Mouse (Mus musculus): Measurements from ENCODE around the gene Gls2.
"Not testable (repeated sequence)": the region's sequence is repeated elsewhere in the genome, so short reads cannot be mapped to it uniquely, and the experiment has no call there.

Gls2 gene

GRCm38 (mm10) chr10:128194551-128195461 lies 549 bp downstream of the Gls2 start:
- DNase-seq (ENCODE audit: low read depth, low spot score): no peak

DNA sequence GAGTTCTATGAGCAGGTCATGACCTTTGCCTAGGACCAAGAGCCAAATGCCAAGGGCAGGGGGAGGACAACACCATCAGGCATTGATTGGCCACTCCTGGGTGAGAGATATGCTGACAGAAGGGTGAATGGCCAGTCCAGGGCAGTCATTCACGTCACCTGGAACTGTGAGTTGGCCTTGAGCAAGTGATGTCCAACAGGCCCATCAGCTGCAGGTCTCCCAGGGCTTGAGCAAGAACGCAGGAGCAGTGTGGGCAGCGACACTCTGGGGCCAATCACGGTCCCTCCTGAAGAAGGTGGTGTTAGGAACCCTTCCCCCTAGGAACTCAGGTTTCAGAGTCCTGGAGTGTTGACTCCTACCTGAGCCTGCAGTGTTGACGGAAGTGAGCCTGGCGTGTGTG lies 7.6 kb downstream of the Gls2 start:
- no peak for DNase-seq (ENCODE audit: low read depth, low spot score)

DNA sequence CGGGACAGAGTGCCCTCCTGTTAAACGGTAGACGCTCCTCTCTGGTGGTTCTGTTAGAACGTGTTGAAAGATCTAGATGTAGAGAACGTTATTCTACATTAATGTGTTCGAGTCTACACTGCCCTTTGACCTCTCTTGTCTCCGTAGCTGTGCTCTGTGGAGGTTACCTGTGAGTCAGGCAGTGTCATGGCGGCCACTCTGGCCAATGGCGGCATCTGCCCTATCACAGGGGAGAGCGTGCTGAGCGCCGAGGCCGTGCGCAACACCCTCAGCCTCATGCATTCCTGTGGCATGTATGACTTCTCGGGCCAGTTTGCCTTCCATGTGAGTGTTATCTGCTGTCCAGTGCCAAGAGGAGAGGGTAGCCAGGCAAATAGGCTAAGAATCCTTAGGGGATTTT lies 10.7 kb downstream of the Gls2 start:
- DNase-seq (ENCODE audit: low read depth, low spot score): no peak

DNA sequence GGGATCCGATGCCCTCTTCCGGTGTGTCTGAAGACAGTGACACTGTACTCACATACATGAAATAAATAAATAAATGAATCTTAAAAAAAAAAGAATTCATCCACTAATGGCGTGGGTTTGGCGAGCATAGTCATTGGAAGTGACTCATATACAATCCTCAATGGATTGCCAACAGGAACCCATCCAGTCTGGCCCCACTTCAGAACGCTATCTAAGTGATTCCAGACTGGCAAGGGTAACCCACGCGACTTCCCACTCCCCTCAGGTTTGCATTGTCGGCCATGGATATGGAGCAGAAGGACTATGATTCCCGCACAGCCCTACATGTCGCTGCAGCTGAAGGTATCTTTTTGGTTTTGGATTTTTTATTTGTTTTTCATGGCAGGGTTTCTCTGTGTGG lies 14.1 kb downstream of the Gls2 start:
- DNase-seq (ENCODE audit: low read depth, low spot score): no peak

DNA sequence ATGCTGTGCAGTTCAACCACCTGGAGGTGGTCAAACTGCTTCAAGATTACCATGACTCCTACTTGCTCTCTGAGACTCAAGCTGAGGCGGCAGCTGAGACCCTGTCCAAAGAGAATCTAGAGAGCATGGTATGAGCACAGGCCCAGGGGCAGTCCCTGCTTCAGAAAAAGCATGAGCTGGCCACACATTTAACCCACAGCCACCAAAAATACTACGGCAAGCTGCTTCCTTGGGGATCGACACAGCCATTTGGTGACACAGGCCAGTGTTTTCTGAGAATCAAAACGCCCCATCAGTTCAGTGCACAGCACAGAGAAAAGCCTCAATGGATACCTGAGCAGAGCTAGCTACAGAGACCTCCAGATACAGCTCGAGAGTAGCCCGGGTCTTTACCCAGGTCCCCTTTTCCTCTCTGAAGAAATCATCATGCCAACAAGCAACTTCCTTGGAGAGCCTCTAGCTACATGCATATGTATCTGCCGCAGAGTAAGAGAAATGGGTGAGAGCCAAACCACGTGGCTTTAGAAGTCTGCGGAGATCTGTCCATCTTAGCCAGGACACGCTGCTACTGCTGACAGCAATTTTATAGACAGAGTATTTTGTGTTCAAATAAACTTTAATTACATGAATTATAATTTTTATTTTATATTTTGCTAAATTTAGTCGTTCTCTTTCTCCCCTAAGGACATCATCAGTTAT lies 15.2 kb downstream of the Gls2 start:
- DNase-seq (ENCODE audit: low read depth, low spot score): no peak

DNA sequence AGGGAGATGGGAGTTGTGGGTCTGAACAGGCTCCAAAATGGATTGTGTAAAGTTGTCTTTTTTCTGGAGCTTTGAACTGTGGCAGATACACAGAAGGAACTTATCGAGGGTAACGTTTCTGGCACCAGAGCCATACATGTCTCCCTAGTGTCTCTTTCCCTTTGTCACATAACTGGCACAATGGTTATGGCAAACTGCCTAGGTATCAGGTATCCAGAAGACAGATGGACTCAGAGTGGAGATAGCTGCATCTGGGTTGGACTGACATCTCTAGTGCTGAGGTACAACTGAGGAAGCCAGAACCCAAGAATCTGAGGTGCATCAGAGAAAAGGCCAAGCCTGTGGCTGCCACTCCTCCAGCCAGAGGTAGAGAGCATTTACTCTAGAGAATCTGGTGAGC lies 15.9 kb downstream of the Gls2 start:
- no peak for DNase-seq (ENCODE audit: low read depth, low spot score)

- DNase-seq (ENCODE audit: low read depth, low spot score): no peak
These were observed 16.7 kb downstream of the Gls2 start for GRCm38 (mm10) chr10:128210954-128211353.

GRCm38 (mm10) chr10:128211390-128212108 lies 17.3 kb downstream of the Gls2 start, which contains the start of gene Spryd4:
Spryd4 (minus strand) TSS chr10:128211807.
- peak; percentile 84 for DNase-seq (ENCODE audit: low read depth, low spot score)

- no peak for DNase-seq (ENCODE audit: low read depth, low spot score)
These were observed 17.9 kb downstream of the Gls2 start for GRCm38 (mm10) chr10:128212148-128212547.

DNA sequence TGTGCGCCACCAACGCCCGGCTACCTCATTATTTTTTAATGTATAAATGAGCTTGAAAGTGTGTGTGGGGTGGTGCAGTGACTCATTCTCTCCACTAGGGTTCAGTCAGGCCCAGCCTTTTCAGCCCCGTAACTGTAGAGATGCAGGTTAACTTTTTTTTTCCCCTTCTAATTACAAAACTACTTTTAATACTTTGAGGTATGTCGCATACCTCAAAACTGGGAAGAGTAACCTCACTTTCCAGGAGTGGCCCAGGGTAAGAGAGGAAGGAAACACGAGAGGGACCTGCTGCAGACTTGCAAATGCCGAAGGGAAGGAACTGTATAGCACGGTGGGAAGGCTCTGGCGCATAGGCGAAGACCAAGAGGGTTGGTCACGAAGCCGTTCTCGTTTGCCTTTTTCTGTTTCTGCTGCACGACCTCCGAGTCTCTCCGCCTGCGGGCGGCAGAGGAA lies 18.6 kb downstream of the Gls2 start:
- no peak for DNase-seq (ENCODE audit: low read depth, low spot score)

- not testable (repeated sequence) for DNase-seq (ENCODE audit: low read depth, low spot score)
These were observed 19.9 kb downstream of the Gls2 start for GRCm38 (mm10) chr10:128214112-128214511.

DNA sequence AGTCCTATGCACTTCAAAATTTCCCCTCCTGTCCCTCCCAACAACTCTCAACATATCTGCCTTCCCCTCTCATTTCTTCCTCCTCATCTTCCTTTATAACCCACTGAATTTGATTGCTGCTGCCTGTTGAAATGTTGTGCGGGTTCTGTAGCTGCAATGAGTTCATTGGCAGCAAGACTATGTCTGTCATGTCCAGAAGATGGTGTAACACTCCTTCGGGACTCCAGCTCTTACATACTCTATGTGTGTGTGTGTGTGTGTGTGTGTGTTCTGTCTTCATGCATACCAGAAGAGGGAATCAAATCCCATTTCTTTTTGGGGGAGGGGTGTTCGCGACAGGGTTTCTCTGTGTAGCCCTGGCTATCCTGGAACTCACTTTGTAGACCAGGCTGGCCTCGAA lies 20.7 kb downstream of the Gls2 start:
- no peak for DNase-seq (ENCODE audit: low read depth, low spot score)

DNA sequence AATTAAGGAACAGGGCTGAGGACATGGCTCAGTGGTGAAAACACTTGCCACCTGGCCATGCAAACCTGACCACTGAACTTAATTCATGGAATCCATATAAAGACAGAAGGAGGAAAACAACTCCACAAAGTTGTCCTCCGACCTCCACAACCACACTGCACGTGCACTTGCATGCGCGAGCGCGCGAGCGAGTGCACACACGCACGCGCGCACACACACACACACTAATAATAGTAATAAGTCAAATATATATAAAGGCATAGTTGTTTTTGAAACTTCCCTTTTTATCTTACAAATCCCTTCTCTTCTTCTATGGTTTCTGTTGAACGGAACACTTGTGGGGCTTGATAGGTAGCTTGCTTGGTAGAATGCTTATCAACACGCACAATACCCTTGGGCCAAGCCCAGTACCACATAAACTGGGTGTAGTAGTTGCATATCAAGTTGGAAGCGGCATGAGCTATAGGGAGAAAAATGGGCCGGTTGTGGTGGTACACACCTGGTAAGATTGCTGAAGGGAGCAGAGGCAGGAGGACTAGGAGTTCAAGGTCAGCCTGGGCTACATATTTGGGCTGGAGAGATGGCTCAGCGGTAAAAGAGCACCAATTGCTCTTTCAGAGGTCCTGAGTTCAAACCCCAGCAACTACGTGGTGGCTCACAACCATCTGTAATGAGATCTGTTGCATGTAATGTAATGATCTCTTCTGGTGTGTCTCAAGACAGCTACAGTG lies 24.3 kb downstream of the Gls2 start:
- no peak for DNase-seq (ENCODE audit: low read depth, low spot score)

- no peak for DNase-seq (ENCODE audit: low read depth, low spot score)
These were observed 27.5 kb downstream of the Gls2 start for GRCm38 (mm10) chr10:128221533-128222286.

GRCm38 (mm10) chr10:128225064-128225463 lies 30.8 kb downstream of the Gls2 start:
- DNase-seq (ENCODE audit: low read depth, low spot score): no peak

DNA sequence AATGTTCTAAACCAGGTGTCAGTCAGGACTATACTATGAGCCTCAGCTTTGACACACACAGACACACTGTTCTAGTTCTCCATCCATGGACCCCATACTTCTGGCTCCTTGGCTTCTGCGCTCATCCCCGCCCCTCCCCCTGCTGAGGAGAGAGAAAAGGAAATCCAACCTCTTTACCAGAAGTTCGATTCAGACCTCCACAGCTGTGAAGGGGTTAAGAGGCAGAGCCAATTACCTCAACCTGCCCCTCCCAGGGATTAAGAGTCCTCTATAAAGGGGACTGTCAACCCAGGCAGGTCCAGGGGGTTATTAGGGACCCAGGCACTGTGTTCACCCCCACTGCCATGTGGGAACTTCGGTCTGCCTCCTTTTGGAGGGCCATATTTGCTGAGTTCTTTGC lies 31.3 kb downstream of the Gls2 start, which contains the start of gene Mip:
TSS of gene Mip (plus strand) at position 301 of the 400 bp plus-strand sequence.
- no peak for DNase-seq (ENCODE audit: low read depth, low spot score)

GRCm38 (mm10) chr10:128227592-128227991 lies 33.3 kb downstream of the Gls2 start:
- DNase-seq (ENCODE audit: low read depth, low spot score): no peak

GRCm38 (mm10) chr10:128228009-128228408 lies 33.8 kb downstream of the Gls2 start:
- DNase-seq (ENCODE audit: low read depth, low spot score): no peak

GRCm38 (mm10) chr10:128230582-128230981 lies 36.3 kb downstream of the Gls2 start:
- DNase-seq (ENCODE audit: low read depth, low spot score): no peak

DNA sequence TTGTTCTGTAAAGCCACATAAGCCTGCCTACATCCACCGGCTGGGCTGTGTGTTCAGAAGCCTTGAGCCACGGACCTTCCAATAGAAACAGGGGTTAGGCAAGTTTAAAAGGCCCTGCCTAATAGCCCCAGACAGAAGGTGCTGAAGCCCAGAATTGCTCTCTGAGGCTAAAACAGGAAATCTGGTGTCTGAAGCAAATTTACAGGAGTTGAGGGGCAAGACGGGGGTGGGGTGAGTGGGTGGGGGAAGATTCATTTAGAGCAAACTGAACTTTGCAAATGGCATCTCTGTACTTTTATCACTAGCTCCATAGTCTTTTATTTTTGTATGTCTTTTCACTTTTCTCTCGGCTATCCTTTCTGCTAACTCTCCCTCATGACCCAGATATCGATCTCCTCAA lies 36.9 kb downstream of the Gls2 start:
- DNase-seq (ENCODE audit: low read depth, low spot score): no peak

All from WW6 (cell line).